Mouse (Mus musculus): Measurements from ENCODE around the gene Riox1.
"Not testable (repeated sequence)": the region's sequence is repeated elsewhere in the genome, so short reads cannot be mapped to it uniquely, and the experiment has no call there.

Gene Riox1

GRCm38 (mm10) chr12:83949776-83950492, 474 bp upstream of the Riox1 start:
- DNase-seq (ENCODE audit: low spot score), result no peak

GRCm38 (mm10) chr12:83950840-83951701, 663 bp downstream of the Riox1 start:
- DNase-seq (ENCODE audit: low spot score), result no peak

- no peak for DNase-seq (ENCODE audit: low spot score)
Observed at GRCm38 (mm10) chr12:83951711-83952575, 1.5 kb downstream of the Riox1 start.

- no peak for DNase-seq (ENCODE audit: low spot score)
Observed at GRCm38 (mm10) chr12:83958278-83958677, 7.9 kb downstream of the Riox1 start.

- DNase-seq (ENCODE audit: low spot score), result no peak
Observed at GRCm38 (mm10) chr12:83965235-83965634, 14.8 kb downstream of the Riox1 start.

GRCm38 (mm10) chr12:83972117-83972516, 21.7 kb downstream of the Riox1 start:
- DNase-seq (ENCODE audit: low spot score), result no peak

GRCm38 (mm10) chr12:83978862-83979261, 28.5 kb downstream of the Riox1 start:
- no peak for DNase-seq (ENCODE audit: low spot score)

- no peak for DNase-seq (ENCODE audit: low spot score)
Observed at GRCm38 (mm10) chr12:83981615-83982014, 31.2 kb downstream of the Riox1 start.

- no peak for DNase-seq (ENCODE audit: low spot score)
Observed at GRCm38 (mm10) chr12:83984752-83985151, 34.3 kb downstream of the Riox1 start, which contains the start of gene Heatr4. Gene Heatr4, minus strand, starts transcription at chr12:83984852.

- DNase-seq (ENCODE audit: low spot score), result no peak
Observed at GRCm38 (mm10) chr12:83987242-83987582, 36.8 kb downstream of the Riox1 start.

GRCm38 (mm10) chr12:83987583-83988441, 37.4 kb downstream of the Riox1 start, which contains the start of gene Acot2:
Gene Acot2, plus strand, starts transcription at chr12:83987861.
- DNase-seq (ENCODE audit: low spot score), result no peak

- DNase-seq (ENCODE audit: low spot score), result no peak
Observed at GRCm38 (mm10) chr12:83988483-83988882, 38.1 kb downstream of the Riox1 start.

- no peak for DNase-seq (ENCODE audit: low spot score)
Observed at GRCm38 (mm10) chr12:83989378-83989777, 39.0 kb downstream of the Riox1 start.

GRCm38 (mm10) chr12:83997221-83997620, 46.8 kb downstream of the Riox1 start:
- DNase-seq (ENCODE audit: low spot score), result no peak

- no peak for DNase-seq (ENCODE audit: low spot score)
Observed at GRCm38 (mm10) chr12:83998341-83999107, 48.1 kb downstream of the Riox1 start.

- not testable (repeated sequence) for DNase-seq (ENCODE audit: low spot score)
Observed at GRCm38 (mm10) chr12:83999237-83999636, 48.8 kb downstream of the Riox1 start.

GRCm38 (mm10) chr12:84000418-84000817, 50.0 kb downstream of the Riox1 start:
- DNase-seq (ENCODE audit: low spot score), result no peak

Measured in urinary bladder, postnatal 10 days (tissue).